In genomic region chr5:107415098-107415497, GRCm38 (mm10) we compare ENCODE assay signal across 33 mouse cellular contexts. TPM values are rescaled to one million over a fixed set of nuclear protein-coding genes. Genes with fewer than 3 reads are reported as not detected.
DNase-seq lines count a peak whose midpoint lies in the region; ATAC-seq and TF ChIP-seq lines count a peak whose summit lies in the region.
"Had no signal": no experiment of that assay in that cellular context is flagged by ENCODE, and none has a peak within 500 bp of the region (broad histone marks: within the 10 kb centered on the region; RNA-seq: fewer than 3 reads in every experiment).

No protein-coding gene starts in this region.

- no peak overlapping the region for H3K4me3 ChIP-seq in cortical plate, adult 2 months (ENCODE audit: insufficient read depth, low read length)
- H3K4me3 ChIP-seq in intestine, embryonic 16.5 days (ENCODE audit: low read length) = no peak overlapping the region
- H3K4me3 ChIP-seq: heart, embryonic 10.5 days; heart, embryonic 15.5 days; hindbrain, embryonic 13.5 days; midbrain, embryonic 10.5 days; midbrain, embryonic 15.5 days; neural tube, embryonic 15.5 days had no signal

- H3K9me3 ChIP-seq in intestine, embryonic 16.5 days (ENCODE audit: control insufficient read depth, low read length) = no peaks in the 10 kb centered on the region
- H3K9me3 ChIP-seq: heart, embryonic 10.5 days; heart, embryonic 15.5 days; hindbrain, embryonic 13.5 days; midbrain, embryonic 10.5 days; midbrain, embryonic 15.5 days; neural tube, embryonic 15.5 days had no signal

- ATAC-seq in frontal cortex, adult (ENCODE audit: low TSS enrichment) = peak; percentile 69
- no peak for ATAC-seq in inflammation-experienced regulatory T-cells, adult 6 months
- no peak for ATAC-seq in intestine, embryonic 16.5 days
- ATAC-seq: CD4-positive, CD25-positive, alpha-beta regulatory T cell, adult 4 months; midbrain, embryonic 15.5 days had no signal

- H3K4me1 ChIP-seq in cortical plate, adult 2 months (ENCODE audit: control insufficient read depth, insufficient read depth, low read length) = peaks cover 11% of the 10 kb centered on the region
- no peaks in the 10 kb centered on the region for H3K4me1 ChIP-seq in intestine, embryonic 16.5 days (ENCODE audit: control insufficient read depth, insufficient read depth, low read length)
- H3K4me1 ChIP-seq: heart, embryonic 10.5 days; heart, embryonic 15.5 days; hindbrain, embryonic 13.5 days; midbrain, embryonic 10.5 days; midbrain, embryonic 15.5 days; neural tube, embryonic 15.5 days had no signal

- whole genome bisulfite sequencing in intestine, embryonic 16.5 days = 78% methylated on average over 2 of the region's 2 CpGs

- TF ChIP-seq POLR2A in cortical plate, adult 2 months (IDR thresholded peaks at IDR 0.05; ENCODE audit: extremely low read depth, insufficient read depth, low read length) = no peak

- no peak overlapping the region for H3K4me2 ChIP-seq in intestine, embryonic 16.5 days (ENCODE audit: low read depth, low read length)
- H3K4me2 ChIP-seq: heart, embryonic 15.5 days; hindbrain, embryonic 13.5 days; midbrain, embryonic 15.5 days; neural tube, embryonic 15.5 days had no signal

- no peaks in the 10 kb centered on the region for H3K27me3 ChIP-seq in intestine, embryonic 16.5 days (replicated peaks; ENCODE audit: control insufficient read depth, insufficient read depth, low read length)
- H3K27me3 ChIP-seq: heart, embryonic 15.5 days; hindbrain, embryonic 13.5 days; midbrain, embryonic 15.5 days; neural tube, embryonic 15.5 days had no signal

- H3K36me3 ChIP-seq in intestine, embryonic 16.5 days (ENCODE audit: control insufficient read depth, insufficient read depth, low read length) = no peaks in the 10 kb centered on the region
- H3K36me3 ChIP-seq: heart, embryonic 10.5 days; heart, embryonic 15.5 days; hindbrain, embryonic 13.5 days; midbrain, embryonic 10.5 days; midbrain, embryonic 15.5 days; neural tube, embryonic 15.5 days had no signal

- TF ChIP-seq CTCF in cortical plate, adult 2 months (IDR thresholded peaks at IDR 0.05; ENCODE audit: extremely low read depth, insufficient read depth, low read length) = no peak

- DNase-seq in frontal cortex, postnatal 14 days (ENCODE audit: low spot score in 2 of 2) = no peak
- peak; percentile 29 for DNase-seq in left cerebral cortex, adult 11 months (ENCODE audit: low spot score)
- DNase-seq in left cerebral cortex, adult 8-10 months (ENCODE audit: low spot score in 2 of 2) = no peak
- DNase-seq in brain, adult 2 months (ENCODE audit: low read depth, low spot score) = peak; percentile 76
- DNase-seq: adrenal gland, postnatal 25 days; cerebellum, adult 2 months; cerebellum, postnatal 14 days; gastrocnemius, postnatal 10 days; heart, postnatal 36 days; kidney, adult 11 months; kidney, postnatal 14 days; liver; lung, adult 2 months; lung, postnatal 14 days; retina, postnatal 1 day had no signal

- no peak overlapping the region for H3K9ac ChIP-seq in intestine, embryonic 16.5 days (ENCODE audit: low read depth, low read length)
- H3K9ac ChIP-seq: heart, embryonic 15.5 days; hindbrain, embryonic 13.5 days; liver, embryonic 14.5 days; midbrain, embryonic 15.5 days; neural tube, embryonic 15.5 days had no signal

- peak overlapping the region; percentile 96 for H3K27ac ChIP-seq in cortical plate, adult 2 months (ENCODE audit: insufficient read depth, low read length)
- H3K27ac ChIP-seq in intestine, embryonic 16.5 days (ENCODE audit: low read length) = no peak overlapping the region
- H3K27ac ChIP-seq: heart, embryonic 10.5 days; heart, embryonic 15.5 days; hindbrain, embryonic 13.5 days; liver, embryonic 14.5 days; midbrain, embryonic 10.5 days; midbrain, embryonic 15.5 days; neural tube, embryonic 15.5 days had no signal

RNA-seq across cellular contexts. Expression of gene Ephx4, which starts 12.6 kb away (rescaled TPM):
- total RNA-seq in left cerebral cortex, adult 8-10 months (2022) = 10 to 100 TPM; 70.6 to 84.4 (median 78.8) TPM
- polyA plus RNA-seq in cortical plate, adult 2 months (2012; rRNA removed) = 113 and 123 TPM in 2 replicates
- polyA plus RNA-seq in inflammation-experienced regulatory T-cells, adult 6 months (2017; shearing (Covaris generic)) = under 1 TPM in 2 of 3 experiments, not detected in 1; 0.78 to 0.87 TPM
- 0.21 and 0.50 TPM in 2 replicates for polyA plus RNA-seq in intestine, embryonic 16.5 days (2015; fragmentation: Nextera tagmentation; extraction: Ambion mirVana)
- total RNA-seq: granulocyte monocyte progenitor cell, adult 5-6 weeks; megakaryocyte progenitor cell, adult 5-6 weeks had no signal

RNA-seq across cellular contexts. Expression of gene Lpcat2b, which starts 16.3 kb away (rescaled TPM):
- under 1 TPM; 0.14 to 0.55 (median 0.27) TPM for total RNA-seq in left cerebral cortex, adult 8-10 months (2022)
- polyA plus RNA-seq in cortical plate, adult 2 months (2012; rRNA removed) = 0.06 and 0.10 TPM in 2 replicates
- polyA plus RNA-seq in inflammation-experienced regulatory T-cells, adult 6 months (2017; shearing (Covaris generic)) = not detected
- not detected in 2 replicates for polyA plus RNA-seq in intestine, embryonic 16.5 days (2015; fragmentation: Nextera tagmentation; extraction: Ambion mirVana)
- total RNA-seq: adrenal gland, postnatal 25 days; gastrocnemius, postnatal 10 days; granulocyte monocyte progenitor cell, adult 5-6 weeks; heart, postnatal 36 days; megakaryocyte progenitor cell, adult 5-6 weeks had no signal
- polyA plus RNA-seq: CD4-positive, CD25-positive, alpha-beta regulatory T cell, adult 4 months; embryonic facial prominence, embryonic 11.5 days; heart, embryonic 10.5 days; heart, embryonic 15.5 days; hindbrain, embryonic 13.5 days; kidney, embryonic 14.5 days; limb, embryonic 11.5 days; liver, embryonic 14.5 days; midbrain, embryonic 10.5 days; midbrain, embryonic 15.5 days; neural tube, embryonic 15.5 days; thymus, postnatal 0 days had no signal

RNA-seq across cellular contexts. Expression of gene Btbd8, which starts 22.7 kb away (rescaled TPM):
- 100 to 1,000 TPM; 146 to 156 (median 150) TPM for total RNA-seq in left cerebral cortex, adult 8-10 months (2022)
- polyA plus RNA-seq in cortical plate, adult 2 months (2012; rRNA removed) = 96.9 and 98.0 TPM in 2 replicates
- polyA plus RNA-seq in inflammation-experienced regulatory T-cells, adult 6 months (2017; shearing (Covaris generic)) = 10 to 100 TPM in 1 of 3 experiments, 1 to 10 TPM in 2; 6.5 to 14.2 (median 7.2) TPM
- polyA plus RNA-seq in intestine, embryonic 16.5 days (2015; fragmentation: Nextera tagmentation; extraction: Ambion mirVana) = 2.7 and 2.8 TPM in 2 replicates

Comparison
In these comparisons a context has a peak if more than half of its experiments do, and no peak if none do; other contexts are left out.
1. DNase-seq: peak in left cerebral cortex, adult 11 months (single experiment) and brain, adult 2 months (single experiment); none in frontal cortex, postnatal 14 days (0 of 2) and left cerebral cortex, adult 8-10 months (0 of 2).
2. RNA of gene Ephx4, which starts 12.6 kb away (polyA plus RNA-seq): 113 to 123 TPM in cortical plate, adult 2 months; 0.78 to 0.87 TPM in inflammation-experienced regulatory T-cells, adult 6 months and 0.21 to 0.50 TPM in intestine, embryonic 16.5 days; every median in the first group is over 10 times any median in the second.